Mouse (Mus musculus) MEL (cell line): ENCODE measurements around the gene Arpp21. TPM values are rescaled to one million over a fixed set of nuclear protein-coding genes. Genes with fewer than 3 reads are reported as not detected.

Source experiments
- DNase-seq: peaks from one replicate; pipeline ENCODE4 v3.0.0; 2011; ENCODE audit warnings: low read depth, low spot score
- H3K27ac ChIP-seq: 2 replicates; pipeline ENCODE4 v1.5.1; 2012; ENCODE audit warnings: low read depth, mild to moderate bottlenecking, control low read depth, low read length, moderate library complexity; ENCODE audit not compliant: control insufficient read depth
- H3K27me3 ChIP-seq, 2 experiments: fragments of 150-350 bp in 1 of 2; sonication (generic) in 1 of 2; 2 replicates each; pipeline ENCODE4 v1.6.1; 2012; ENCODE audit warnings: low read length in 2 of 2, mild to moderate bottlenecking in 2 of 2, improper control_type of control experiment in 1 of 2, moderate library complexity in 1 of 2; ENCODE audit not compliant: insufficient read depth in 2 of 2, control insufficient read depth in 1 of 2
- H3K36me3 ChIP-seq, 2 experiments: 2 replicates each; pipeline ENCODE4 v1.6.1; 2012 to 2014; ENCODE audit warnings: low read length in 2 of 2, improper control_type of control experiment in 1 of 2, inconsistent platforms in 1 of 2, mild to moderate bottlenecking in 1 of 2; ENCODE audit not compliant: insufficient read depth in 2 of 2, control insufficient read depth in 1 of 2
- H3K4me1 ChIP-seq, 2 experiments: fragments of 150-350 bp in 1 of 2; sonication (generic) in 1 of 2; 2 replicates each; pipeline ENCODE4 v1.6.1; 2012; ENCODE audit warnings: low read length in 2 of 2, improper control_type of control experiment in 1 of 2, mild to moderate bottlenecking in 1 of 2; ENCODE audit not compliant: insufficient read depth in 2 of 2, control insufficient read depth in 1 of 2
- H3K4me3 ChIP-seq, 2 experiments: fragments of 150-350 bp in 1 of 2; sonication (generic) in 1 of 2; 2 replicates each; pipeline ENCODE4 v1.5.1; 2012; ENCODE audit warnings: low read depth in 2 of 2, low read length in 2 of 2, mild to moderate bottlenecking in 2 of 2, moderate library complexity in 2 of 2, control low read depth in 1 of 2, improper control_type of control experiment in 1 of 2; ENCODE audit not compliant: control insufficient read depth in 1 of 2, insufficient read depth in 1 of 2
- H3K79me2 ChIP-seq: 2 replicates; pipeline ENCODE4 v1.6.1; 2012; ENCODE audit warnings: mild to moderate bottlenecking, low read length, moderate library complexity; ENCODE audit not compliant: control insufficient read depth, poor library complexity, insufficient read depth
- H3K9ac ChIP-seq: 2 replicates; pipeline ENCODE4 v1.6.1; 2012; ENCODE audit warnings: low read depth, mild to moderate bottlenecking, control low read depth, low read length, moderate library complexity; ENCODE audit not compliant: control insufficient read depth, poor library complexity, severe bottlenecking
- H3K9me3 ChIP-seq: fragments of 150-350 bp; sonication (generic); replicated peaks from 2 replicates; pipeline ENCODE4 v1.6.1; 2012; ENCODE audit warnings: mild to moderate bottlenecking, low read length, improper control_type of control experiment, moderate library complexity; ENCODE audit not compliant: insufficient read depth
- BHLHE40 ChIP-seq: IDR thresholded peaks from 2 replicates; pipeline ENCODE4 v1.6.1; 2012; ENCODE audit warnings: low read depth, mild to moderate bottlenecking, inconsistent platforms, low read length, improper control_type of control experiment, borderline replicate concordance
- CHD2 ChIP-seq: IDR thresholded peaks from 2 replicates; pipeline ENCODE4 v1.6.1; 2011; ENCODE audit warnings: low read length, improper control_type of control experiment
- E2F4 ChIP-seq: IDR thresholded peaks from 2 replicates; pipeline ENCODE4 v1.6.1; 2011; ENCODE audit warnings: low read depth, low read length, improper control_type of control experiment, borderline replicate concordance
- ELF1 ChIP-seq: IDR thresholded peaks from 2 replicates; pipeline ENCODE4 v1.6.1; 2014; ENCODE audit warnings: low read depth, mild to moderate bottlenecking, inconsistent platforms, low read length, improper control_type of control experiment, moderate library complexity
- EP300 ChIP-seq, 2 experiments: IDR thresholded peaks; 2 replicates each; pipeline ENCODE4 v1.6.1; 2011; ENCODE audit warnings: improper control_type of control experiment in 2 of 2, low read length in 2 of 2, low read depth in 1 of 2, mild to moderate bottlenecking in 1 of 2
- ETS1 ChIP-seq: IDR thresholded peaks from 2 replicates; pipeline ENCODE4 v1.6.1; 2012; ENCODE audit warnings: low read depth, mild to moderate bottlenecking, inconsistent platforms, low read length, improper control_type of control experiment, moderate library complexity
- MAFK ChIP-seq: IDR thresholded peaks from 2 replicates; pipeline ENCODE4 v1.6.1; 2011; ENCODE audit warnings: low read depth, mild to moderate bottlenecking, low read length, improper control_type of control experiment, borderline replicate concordance
- MAZ ChIP-seq: IDR thresholded peaks from 2 replicates; pipeline ENCODE4 v1.6.1; 2012; ENCODE audit warnings: low read depth, mild to moderate bottlenecking, inconsistent platforms, low read length, improper control_type of control experiment
- MEF2A ChIP-seq: IDR thresholded peaks from 2 replicates; pipeline ENCODE4 v1.6.1; 2014; ENCODE audit warnings: low read depth, mild to moderate bottlenecking, inconsistent platforms, low read length, improper control_type of control experiment; ENCODE audit not compliant: poor library complexity, insufficient replicate concordance, severe bottlenecking; ENCODE audit errors: extremely low read depth
- MXI1 ChIP-seq: IDR thresholded peaks from 2 replicates; pipeline ENCODE4 v1.6.1; 2011; ENCODE audit warnings: mild to moderate bottlenecking, low read depth, low read length, improper control_type of control experiment
- MYC ChIP-seq: IDR thresholded peaks from 2 replicates; pipeline ENCODE4 v1.6.1; 2011; ENCODE audit warnings: low read depth, mild to moderate bottlenecking, low read length, improper control_type of control experiment, moderate library complexity
- NELFE ChIP-seq: IDR thresholded peaks from 2 replicates; pipeline ENCODE4 v1.6.1; 2011; ENCODE audit warnings: low read depth, low read length, improper control_type of control experiment
- POLR2A ChIP-seq, 2 experiments: IDR thresholded peaks; 2 replicates each; pipeline ENCODE4 v1.6.1; 2011 to 2012; ENCODE audit warnings: low read length in 2 of 2, mild to moderate bottlenecking in 2 of 2, control low read depth in 1 of 2, improper control_type of control experiment in 1 of 2, low read depth in 1 of 2, moderate library complexity in 1 of 2; ENCODE audit not compliant: control insufficient read depth in 1 of 2, insufficient read depth in 1 of 2, poor library complexity in 1 of 2
- POLR2AphosphoS2 ChIP-seq: IDR thresholded peaks from 2 replicates; pipeline ENCODE4 v1.6.1; 2011; ENCODE audit warnings: low read length, improper control_type of control experiment
- RAD21 ChIP-seq: IDR thresholded peaks from 2 replicates; pipeline ENCODE4 v1.6.1; 2011; ENCODE audit warnings: mild to moderate bottlenecking, low read depth, low read length, improper control_type of control experiment
- SIN3A ChIP-seq: IDR thresholded peaks from 2 replicates; pipeline ENCODE4 v1.6.1; 2012; ENCODE audit warnings: low read length, improper control_type of control experiment, inconsistent platforms
- SMC3 ChIP-seq: IDR thresholded peaks from 2 replicates; pipeline ENCODE4 v1.6.1; 2011; ENCODE audit warnings: low read depth, low read length, improper control_type of control experiment
- TAL1 ChIP-seq: IDR thresholded peaks from 2 replicates; pipeline ENCODE4 v1.6.1; 2012; ENCODE audit warnings: mild to moderate bottlenecking, inconsistent platforms, low read length, moderate library complexity, mixed read lengths
- TCF12 ChIP-seq: IDR thresholded peaks from 2 replicates; pipeline ENCODE4 v1.6.1; 2014; ENCODE audit warnings: low read depth, mild to moderate bottlenecking, inconsistent platforms, low read length, improper control_type of control experiment, moderate library complexity
- UBTF ChIP-seq: IDR thresholded peaks from 2 replicates; pipeline ENCODE4 v1.6.1; 2012; ENCODE audit warnings: low read depth, mild to moderate bottlenecking, inconsistent platforms, low read length, improper control_type of control experiment, moderate library complexity, borderline replicate concordance; ENCODE audit not compliant: insufficient read depth
- USF1 ChIP-seq: IDR thresholded peaks from 2 replicates; pipeline ENCODE4 v1.6.1; 2014; ENCODE audit warnings: low read depth, mild to moderate bottlenecking, inconsistent platforms, low read length, improper control_type of control experiment, moderate library complexity
- USF2 ChIP-seq, 2 experiments: IDR thresholded peaks; 2 replicates each; pipeline ENCODE4 v1.6.1; 2011 to 2012; ENCODE audit warnings: improper control_type of control experiment in 2 of 2, low read length in 2 of 2, borderline replicate concordance in 1 of 2, inconsistent platforms in 1 of 2, low read depth in 1 of 2, mild to moderate bottlenecking in 1 of 2; ENCODE audit not compliant: insufficient read depth in 1 of 2
- ZMIZ1 ChIP-seq: IDR thresholded peaks from 2 replicates; pipeline ENCODE4 v1.6.1; 2012; ENCODE audit warnings: low read depth, mild to moderate bottlenecking, inconsistent platforms, low read length, improper control_type of control experiment, moderate library complexity
- ZNF384 ChIP-seq: IDR thresholded peaks from 2 replicates; pipeline ENCODE4 v1.6.1; 2012; ENCODE audit warnings: low read depth, mild to moderate bottlenecking, inconsistent platforms, low read length, improper control_type of control experiment
- polyA plus RNA-seq, 2 experiments: library from polyadenylated mRNA; stranded (reverse) in 1 of 2; unstranded in 1 of 2; fragments of >175 nt in 1 of 2; fragments of >200 nt in 1 of 2; gene quantifications; 2 replicates each; pipeline versions ENCODE4 v1.2.1 to v1.2.4; 2012; ENCODE audit warnings: low replicate concordance in 2 of 2, low read depth in 1 of 2; ENCODE audit not compliant: insufficient read length in 2 of 2, insufficient read depth in 1 of 2, missing spikeins in 1 of 2
- total RNA-seq: library from RNA; depleted of rRNA; stranded (reverse); fragments of 300-350 nt; gene quantifications from 2 replicates; pipeline ENCODE4 v1.2.3, GENCODE M21; 2012

Arpp21 gene
- total and polyA plus RNA-seq, 3 experiments, result 0.10 to 0.12 TPM; not detected in 1

GRCm38 (mm10) chr9:112217161-112217560 lies 18.6 kb downstream of the Arpp21 start:
- Histone ChIP-seq H3K27ac (no peak overlapping the region), H3K36me3 (no peaks in the 10 kb centered on the region), H3K4me3 (no peak overlapping the region), H3K79me2 (no peaks in the 10 kb centered on the region), H3K4me1 (no peaks in the 10 kb centered on the region), H3K27me3 (no peaks in the 10 kb centered on the region; a peak in 2 of 4 replicates), H3K9me3 (no peaks in the 10 kb centered on the region), H3K9ac (no peak overlapping the region)
- no peak for DNase-seq
- TF ChIP-seq BHLHE40, result no peak
- TF ChIP-seq POLR2A (IDR thresholded peaks at IDR 0.05; ENCODE audit: control insufficient read depth in 1 of 2, insufficient read depth in 1 of 2, low read depth in 1 of 2, low read length in 2 of 2, poor library complexity in 1 of 2), result no peak
- no peak for TF ChIP-seq TAL1
- TF ChIP-seq USF2 (IDR thresholded peaks at IDR 0.05; ENCODE audit: borderline replicate concordance in 1 of 2, insufficient read depth in 1 of 2, low read depth in 1 of 2, low read length in 2 of 2), result no peak
- no peak for TF ChIP-seq ZNF384
- no peak for TF ChIP-seq E2F4
- TF ChIP-seq MXI1, result no peak
- TF ChIP-seq ELF1, result no peak
- no peak for TF ChIP-seq USF1
- no peak for TF ChIP-seq UBTF
- no peak for TF ChIP-seq ZMIZ1
- TF ChIP-seq NELFE, result no peak
- no peak for TF ChIP-seq SMC3
- no peak for TF ChIP-seq MAFK
- TF ChIP-seq MEF2A, result no peak
- no peak for TF ChIP-seq RAD21
- TF ChIP-seq SIN3A, result no peak

GRCm38 (mm10) chr9:112215030-112215806 lies 20.5 kb downstream of the Arpp21 start:
- Histone ChIP-seq H3K4me3 (no peak overlapping the region), H3K9ac (no peak overlapping the region), H3K36me3 (no peaks in the 10 kb centered on the region), H3K79me2 (no peaks in the 10 kb centered on the region), H3K4me1 (no peaks in the 10 kb centered on the region), H3K27ac (no peak overlapping the region), H3K27me3 (no peaks in the 10 kb centered on the region; a peak in 2 of 4 replicates), H3K9me3 (no peaks in the 10 kb centered on the region)
- TF ChIP-seq TCF12 (no peak), ETS1 (no peak), CHD2 (no peak), POLR2AphosphoS2 (no peak), USF1 (no peak), EP300 (IDR thresholded peaks at IDR 0.05; ENCODE audit: low read depth in 1 of 2, low read length in 2 of 2) (no peak), NELFE (no peak), MAZ (no peak), MYC (no peak)
- no peak for DNase-seq
